Mouse (Mus musculus): Measurements from ENCODE around the gene Il13ra1.

Gene Il13ra1

DNA sequence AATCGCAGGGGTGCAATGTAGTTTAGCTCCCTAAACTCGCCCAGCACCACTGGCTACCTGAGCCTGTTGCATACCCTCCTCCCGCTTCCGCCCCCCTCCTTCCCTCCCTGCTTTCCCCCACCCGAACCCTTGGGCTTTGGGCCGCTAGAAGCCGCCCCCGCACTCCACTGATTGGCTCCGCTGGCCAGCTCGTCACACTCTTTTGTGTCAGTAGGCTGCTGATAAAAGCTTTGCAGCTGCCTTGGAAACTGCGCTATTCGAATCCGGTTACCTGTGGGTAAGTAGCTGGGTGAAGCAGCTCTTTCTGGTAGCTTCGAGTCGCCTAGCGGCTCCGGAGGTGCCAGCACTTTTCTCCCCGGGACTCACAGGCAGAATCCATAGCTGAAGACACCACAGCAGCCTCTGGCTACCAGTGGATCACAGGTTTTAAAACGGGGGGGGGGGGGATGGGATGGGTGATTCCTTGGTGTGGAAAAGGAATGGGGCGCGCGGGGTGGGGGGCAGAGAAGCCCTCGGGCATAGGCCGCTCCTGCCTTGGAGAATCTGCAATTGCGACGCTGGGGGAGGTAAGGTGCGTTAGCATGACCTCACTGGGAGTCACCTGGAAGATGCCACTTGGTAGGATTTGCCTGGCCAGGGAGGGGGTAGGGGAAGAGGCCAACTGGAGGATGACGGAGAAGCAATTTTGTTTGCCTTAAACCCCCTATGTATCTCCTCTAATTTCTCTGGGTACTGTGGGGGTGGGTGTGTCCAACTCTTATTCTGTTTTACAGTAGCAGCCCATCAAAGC, 84.0 kb downstream of the Il13ra1 start, which contains the start of gene Zcchc12:
Gene Zcchc12 (plus strand): TSS at position 169 of the 790 bp plus-strand sequence.
- DNase-seq (ENCODE audit: low spot score) = peak; percentile 45

DNA sequence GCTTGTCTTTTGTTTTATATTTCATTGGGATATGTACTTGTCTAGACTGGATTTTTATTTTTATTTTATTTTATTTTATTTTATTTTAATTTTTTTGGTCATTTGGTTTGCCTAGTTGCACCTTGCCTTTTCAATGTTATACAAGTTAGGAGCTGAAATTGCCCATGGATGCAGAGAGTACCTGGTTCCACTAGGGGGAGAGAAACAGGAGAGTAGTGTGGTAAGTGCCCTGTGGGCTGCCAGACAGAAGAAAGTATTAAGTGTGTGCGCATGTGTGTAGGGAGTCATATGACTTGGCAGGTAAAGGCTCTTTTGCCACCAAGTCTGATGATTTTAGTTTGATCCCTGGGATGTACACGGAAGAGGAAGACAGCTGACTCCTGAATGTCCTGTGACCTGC, 97.6 kb downstream of the Il13ra1 start:
- DNase-seq (ENCODE audit: low spot score) = no peak

DNA sequence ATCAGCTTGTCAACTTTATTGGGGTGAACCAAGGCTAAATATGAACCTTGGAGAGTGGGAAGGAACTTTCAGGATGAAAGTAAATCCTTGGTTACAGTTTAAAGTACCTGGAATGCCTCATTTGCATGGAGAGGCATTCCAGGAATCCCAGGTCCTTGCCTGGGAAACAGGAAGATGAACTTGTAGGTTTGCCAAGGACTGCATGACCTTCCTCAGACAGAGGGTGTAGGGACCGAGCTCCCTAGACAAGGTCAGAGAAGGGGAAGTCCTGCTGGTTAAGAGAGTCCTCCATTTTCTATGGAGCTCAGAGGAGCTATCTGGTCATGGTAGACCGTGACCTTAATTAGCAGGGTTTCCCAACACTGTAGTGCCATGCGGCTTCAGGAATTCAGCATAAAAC, 99.3 kb downstream of the Il13ra1 start:
- no peak for DNase-seq (ENCODE audit: low spot score)

Measured in T-cell, adult 2 months (primary cell).